Mouse (Mus musculus) heart, postnatal 0 days (tissue): ENCODE measurements around the gene Lima1. TPM values are rescaled to one million over a fixed set of nuclear protein-coding genes. Genes with fewer than 3 reads are reported as not detected.

Source experiments
- ATAC-seq: fragments of 200-750 bp; cut with Nextera tagmentation; 2 replicates; pipeline ENCODE4 v1.8.0; 2017; ENCODE audit warnings: low read depth, moderate number of reproducible peaks, moderate library complexity; ENCODE audit not compliant: insufficient read depth
- DNase-seq: peaks from one replicate; pipeline ENCODE4 v3.0.0-alpha.2; 2016; ENCODE audit warnings: low spot score
- H3K27ac ChIP-seq: fragments of 300-500 bp; sonication (generic); 2 replicates; pipeline ENCODE4 v1.5.1; 2014; ENCODE audit warnings: low read depth, mild to moderate bottlenecking
- H3K27me3 ChIP-seq: fragments of 300-500 bp; sonication (generic); 2 replicates; pipeline ENCODE4 v1.6.1; 2014; ENCODE audit warnings: low read length, mixed read lengths; ENCODE audit not compliant: control insufficient read depth, insufficient read depth
- H3K36me3 ChIP-seq: fragments of 300-500 bp; sonication (generic); replicated peaks from 2 replicates; pipeline ENCODE4 v1.6.1; 2014; ENCODE audit warnings: low read length, mixed read lengths; ENCODE audit not compliant: control insufficient read depth, insufficient read depth
- H3K4me1 ChIP-seq: fragments of 300-500 bp; sonication (generic); 2 replicates; pipeline ENCODE4 v1.6.1; 2014; ENCODE audit warnings: antibody characterized with exemption; ENCODE audit not compliant: control insufficient read depth, insufficient read depth
- H3K4me2 ChIP-seq: fragments of 300-500 bp; sonication (generic); 2 replicates; pipeline ENCODE4 v1.6.1; 2014; ENCODE audit warnings: low read depth, mild to moderate bottlenecking, low read length, moderate library complexity
- H3K4me3 ChIP-seq: fragments of 300-500 bp; sonication (generic); 2 replicates; pipeline ENCODE4 v1.5.1; 2014; ENCODE audit warnings: low read depth, low read length
- H3K9ac ChIP-seq: fragments of 300-500 bp; sonication (generic); replicated peaks from 2 replicates; pipeline ENCODE4 v1.6.1; 2014; ENCODE audit warnings: low read depth, low read length, mixed read lengths
- H3K9me3 ChIP-seq: fragments of 300-500 bp; sonication (generic); replicated peaks from 2 replicates; pipeline ENCODE4 v1.6.1; 2016; ENCODE audit warnings: low read length; ENCODE audit not compliant: control insufficient read depth
- CTCF ChIP-seq: IDR thresholded peaks from 2 replicates; pipeline ENCODE4 v1.5.1; 2016; ENCODE audit warnings: antibody characterized with exemption, control low read depth, low read depth
- EP300 ChIP-seq: IDR thresholded peaks from 2 replicates; pipeline ENCODE4 v1.6.1; 2016; ENCODE audit warnings: antibody characterized with exemption, low read depth
- WGBS: fragments of 180-500 bp; shearing (Covaris S2); extraction: QIAGEN DNeasy Blood & Tissue Kit; methylation state at CpG from one replicate; pipeline ENCODE4 v1.1.7; 2014; 5-methylcytosine and 5-hydroxymethylcytosine counted together
- polyA plus RNA-seq: library from polyadenylated mRNA; unstranded; fragments of >200 nt; fragmentation: Nextera tagmentation; extraction: Ambion mirVana; gene quantifications from 2 replicates; pipeline ENCODE4 v1.2.1, GENCODE M21; 2015
- total RNA-seq: library from RNA; depleted of rRNA; stranded (reverse); fragments of >200 nt; gene quantifications from 2 replicates; pipeline ENCODE4 v1.2.3, GENCODE M21; 2014; ENCODE audit warnings: low replicate concordance; rRNA removed

Lima1 gene
- total and polyA plus RNA-seq, 2 experiments from 2014 or later, result 12.6 to 12.7 TPM

DNA sequence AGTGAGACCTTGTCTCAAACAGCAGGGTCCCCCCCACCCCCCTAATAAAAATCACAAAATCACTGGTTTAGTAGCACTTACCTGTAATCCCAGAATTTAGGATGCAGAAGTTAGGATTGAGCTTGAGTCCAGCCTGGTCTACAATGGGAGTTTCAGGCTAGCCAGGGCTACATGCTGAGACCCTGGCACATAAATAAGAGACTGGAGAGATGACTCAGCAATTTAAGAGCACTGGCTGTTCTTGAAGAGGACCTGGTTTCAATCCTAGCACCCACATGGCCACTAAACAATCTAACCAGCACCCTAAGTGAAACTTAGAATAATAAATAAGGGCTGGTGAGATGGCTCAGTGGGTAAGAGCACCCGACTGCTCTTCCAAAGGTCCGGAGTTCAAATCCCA lies 144.1 kb downstream of the Lima1 start:
- 93% methylated on average over 2 of the region's 2 CpGs for WGBS
- peaks cover 41% of the 10 kb centered on the region for H3K36me3 ChIP-seq
- no peak for ATAC-seq

DNA sequence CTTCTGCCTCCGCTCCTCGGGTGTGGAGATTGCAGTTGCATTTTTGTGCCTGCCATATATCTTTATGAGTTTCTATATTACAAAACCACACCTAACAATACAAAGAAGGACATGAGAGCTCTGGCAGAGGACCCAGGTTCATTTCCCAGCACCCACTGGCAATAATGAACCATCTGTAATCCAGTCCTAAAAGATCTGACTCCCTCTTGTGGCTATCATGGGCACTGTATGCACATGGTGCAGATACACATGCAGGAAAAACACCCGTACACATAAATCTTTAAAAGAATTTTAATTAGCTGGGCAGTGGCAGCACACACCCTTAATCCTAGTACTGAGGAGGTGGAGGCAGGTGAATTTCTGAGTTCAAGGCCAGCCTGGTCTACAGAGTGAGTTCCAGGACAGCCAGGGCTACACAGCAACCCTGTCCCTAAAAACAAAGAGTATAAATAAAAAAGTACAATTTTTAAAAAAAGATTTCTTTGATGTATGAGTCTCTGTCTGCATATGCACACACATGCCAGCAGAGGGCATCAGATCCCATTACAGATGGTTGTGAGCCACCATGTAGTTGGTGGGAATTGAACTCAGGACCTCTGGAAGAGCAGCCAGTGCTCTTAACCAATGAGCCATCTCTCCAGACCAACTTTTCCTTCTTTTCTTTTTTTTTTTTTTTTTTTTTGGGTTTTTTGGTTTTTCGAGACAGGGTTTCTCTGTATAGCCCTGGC lies 146.0 kb downstream of the Lima1 start:
- H3K27me3 ChIP-seq, result no peaks in the 10 kb centered on the region
- peaks cover 12% of the 10 kb centered on the region for H3K4me1 ChIP-seq
- TF ChIP-seq EP300 (no peak), CTCF (peak; percentile 27; the same call in 1 of the 2 replicates)
- H3K9ac ChIP-seq, result no peak overlapping the region
- H3K36me3 ChIP-seq, result peaks cover 29% of the 10 kb centered on the region
- H3K4me3 ChIP-seq, result no peak overlapping the region
- no peak overlapping the region for H3K4me2 ChIP-seq
- H3K9me3 ChIP-seq, result no peaks in the 10 kb centered on the region
- no peak overlapping the region for H3K27ac ChIP-seq
- DNase-seq, result no peak
- no peak for ATAC-seq
- 96% methylated on average over 3 of the region's 4 CpGs for WGBS

More for the DNA sequence above, 144.1 kb downstream of the Lima1 start:
- no peaks in the 10 kb centered on the region for H3K9me3 ChIP-seq
- H3K4me3 ChIP-seq, result no peak overlapping the region
- no peak overlapping the region for H3K9ac ChIP-seq
- TF ChIP-seq CTCF, result no peak
- no peak for TF ChIP-seq EP300
- no peaks in the 10 kb centered on the region for H3K27me3 ChIP-seq
- H3K4me2 ChIP-seq, result no peak overlapping the region
- DNase-seq, result no peak
- no peak overlapping the region for H3K27ac ChIP-seq
- peaks cover 5% of the 10 kb centered on the region for H3K4me1 ChIP-seq

Other genes with a start within 250 kb of the Lima1 start
- 59.2 and 124 TPM in 2 replicates for gene Racgap1, start 223.8 kb downstream of the Lima1 start, total RNA-seq
- gene Racgap1, start 223.8 kb downstream of the Lima1 start, polyA plus RNA-seq, result 34.5 and 36.8 TPM in 2 replicates
- gene Asic1, start 205.1 kb downstream of the Lima1 start, total RNA-seq, result 0.11 and 0.93 TPM in 2 replicates
- 1.1 and 1.3 TPM in 2 replicates for gene Asic1, start 205.1 kb downstream of the Lima1 start, polyA plus RNA-seq
- gene Smarcd1, start 173.3 kb downstream of the Lima1 start, total RNA-seq, result 28.4 and 35.7 TPM in 2 replicates
- 16.8 and 20.0 TPM in 2 replicates for gene Smarcd1, start 173.3 kb downstream of the Lima1 start, polyA plus RNA-seq
- gene Gm17349, start 170.0 kb downstream of the Lima1 start, total RNA-seq, result not detected in 2 replicates
- not detected in 2 replicates for gene Gm17349, start 170.0 kb downstream of the Lima1 start, polyA plus RNA-seq
- 8.7 and 16.4 TPM in 2 replicates for gene Gpd1, start 157.9 kb downstream of the Lima1 start, total RNA-seq
- 9.0 and 9.9 TPM in 2 replicates for gene Gpd1, start 157.9 kb downstream of the Lima1 start, polyA plus RNA-seq
- gene Cox14, start 149.8 kb downstream of the Lima1 start, total RNA-seq, result 94.2 and 195 TPM in 2 replicates
- 341 and 358 TPM in 2 replicates for gene Cox14, start 149.8 kb downstream of the Lima1 start, polyA plus RNA-seq
- gene Cers5, start 102.6 kb downstream of the Lima1 start, total RNA-seq, result 51.6 and 58.7 TPM in 2 replicates
- gene Cers5, start 102.6 kb downstream of the Lima1 start, polyA plus RNA-seq, result 37.4 and 38.9 TPM in 2 replicates
- gene Fam186a, start 91.6 kb upstream of the Lima1 start, total RNA-seq, result not detected in 2 replicates
- 0.01 and 0.05 TPM in 2 replicates for gene Fam186a, start 91.6 kb upstream of the Lima1 start, polyA plus RNA-seq
- gene Larp4, start 94.6 kb upstream of the Lima1 start, total RNA-seq, result 66.4 and 103 TPM in 2 replicates
- gene Larp4, start 94.6 kb upstream of the Lima1 start, polyA plus RNA-seq, result 24.0 and 28.2 TPM in 2 replicates
- gene Dip2b, start 163.2 kb upstream of the Lima1 start, total RNA-seq, result 24.0 and 24.8 TPM in 2 replicates
- gene Dip2b, start 163.2 kb upstream of the Lima1 start, polyA plus RNA-seq, result 8.8 and 9.7 TPM in 2 replicates